Mouse (Mus musculus): Measurements from ENCODE around the gene Ptprd. TPM values are rescaled to one million over a fixed set of nuclear protein-coding genes. Genes with fewer than 3 reads are reported as not detected.

Gene Ptprd
- total RNA-seq, 2 experiments from 2014 or later: 89.2 to 120 TPM

- no peak for DNase-seq
Observed at GRCm38 (mm10) chr4:77248918-77249317, 962.8 kb downstream of the Ptprd start.

GRCm38 (mm10) chr4:77241852-77242455 lies 969.8 kb downstream of the Ptprd start:
- no peak for DNase-seq

- no peak for DNase-seq
Observed at GRCm38 (mm10) chr4:77238144-77238543, 973.6 kb downstream of the Ptprd start.

GRCm38 (mm10) chr4:77233243-77233642 lies 978.5 kb downstream of the Ptprd start:
- no peak for DNase-seq

- DNase-seq: no peak
Observed at GRCm38 (mm10) chr4:77168866-77169265, 1042.9 kb downstream of the Ptprd start.

GRCm38 (mm10) chr4:77157601-77158000 lies 1054.2 kb downstream of the Ptprd start:
- DNase-seq: no peak

- DNase-seq: no peak
Observed at GRCm38 (mm10) chr4:77155561-77155960, 1056.2 kb downstream of the Ptprd start.

- DNase-seq: no peak
Observed at GRCm38 (mm10) chr4:77155037-77155436, 1056.7 kb downstream of the Ptprd start.

- DNase-seq: no peak
Observed at GRCm38 (mm10) chr4:77124852-77125251, 1086.9 kb downstream of the Ptprd start.

GRCm38 (mm10) chr4:77110894-77111293 lies 1100.9 kb downstream of the Ptprd start:
- no peak for DNase-seq

- DNase-seq: no peak
Observed at GRCm38 (mm10) chr4:77107291-77107690, 1104.5 kb downstream of the Ptprd start.

GRCm38 (mm10) chr4:77083165-77083564 lies 1128.6 kb downstream of the Ptprd start:
- peak; percentile 19 to 27 for DNase-seq

GRCm38 (mm10) chr4:77077607-77078006 lies 1134.2 kb downstream of the Ptprd start:
- DNase-seq: no peak

- DNase-seq: no peak
Observed at GRCm38 (mm10) chr4:77050536-77051207, 1161.1 kb downstream of the Ptprd start.

GRCm38 (mm10) chr4:77004483-77004882 lies 1207.3 kb downstream of the Ptprd start:
- no peak for DNase-seq

- DNase-seq: no peak
Observed at GRCm38 (mm10) chr4:76996172-76996571, 1215.6 kb downstream of the Ptprd start.

- DNase-seq: no peak
Observed at GRCm38 (mm10) chr4:76989961-76990360, 1221.8 kb downstream of the Ptprd start.

GRCm38 (mm10) chr4:76977056-76977809 lies 1234.5 kb downstream of the Ptprd start:
- DNase-seq: no peak

- peak; percentile 15 to 51 for DNase-seq
Observed at GRCm38 (mm10) chr4:76948251-76948650, 1263.5 kb downstream of the Ptprd start.

GRCm38 (mm10) chr4:76941382-76942360 lies 1270.1 kb downstream of the Ptprd start:
- no peak for DNase-seq

GRCm38 (mm10) chr4:76931559-76931958 lies 1280.2 kb downstream of the Ptprd start:
- no peak for DNase-seq
